Mouse (Mus musculus) liver, adult 2 months (tissue): ENCODE results near the gene Btbd7. TPM values are rescaled to one million over a fixed set of nuclear protein-coding genes. Genes with fewer than 3 reads are reported as not detected.

Experiments
- DNase-seq: peaks from one replicate; pipeline ENCODE4 v3.0.0-alpha.2; 2011; ENCODE audit warnings: low read depth, low spot score; ENCODE audit errors: extremely low read depth
- H3K27ac ChIP-seq: fragments of 200-500 bp; replicated peaks from 2 replicates; pipeline ENCODE4 v1.5.1; 2012; ENCODE audit warnings: low read depth, mild to moderate bottlenecking, control low read depth, inconsistent platforms, low read length; ENCODE audit not compliant: insufficient read depth
- H3K27me3 ChIP-seq: fragments of 200-500 bp; 2 replicates; pipeline ENCODE4 v1.6.1; 2012; ENCODE audit warnings: mild to moderate bottlenecking, moderate library complexity, low read length, inconsistent platforms; ENCODE audit not compliant: control insufficient read depth, insufficient read depth
- H3K36me3 ChIP-seq: fragments of 200-500 bp; 2 replicates; pipeline ENCODE4 v1.6.1; 2012; ENCODE audit warnings: low read length, inconsistent platforms; ENCODE audit not compliant: control insufficient read depth, insufficient read depth
- H3K4me1 ChIP-seq: fragments of 200-500 bp; 2 replicates; pipeline ENCODE4 v1.6.1; 2011; ENCODE audit warnings: low read length; ENCODE audit not compliant: control insufficient read depth, insufficient read depth
- H3K4me3 ChIP-seq: fragments of 200-500 bp; 2 replicates; pipeline ENCODE4 v1.5.1; 2011; ENCODE audit warnings: low read depth, mild to moderate bottlenecking, control low read depth, low read length, moderate library complexity; ENCODE audit not compliant: insufficient read depth
- H3K79me2 ChIP-seq: fragments of 200-500 bp; 2 replicates; pipeline ENCODE4 v1.6.1; 2012; ENCODE audit warnings: inconsistent platforms, mild to moderate bottlenecking, low read length, moderate library complexity; ENCODE audit not compliant: control insufficient read depth, insufficient read depth
- H3K9ac ChIP-seq: fragments of 200-500 bp; 2 replicates; pipeline ENCODE4 v1.6.1; 2012; ENCODE audit warnings: low read depth, mild to moderate bottlenecking, control low read depth, inconsistent platforms, low read length
- CTCF ChIP-seq: fragments of 200-500 bp; IDR thresholded peaks from 2 replicates; pipeline ENCODE4 v1.5.1; 2011; ENCODE audit warnings: low read depth, low read length, control low read depth
- POLR2A ChIP-seq: fragments of 200-500 bp; IDR thresholded peaks from 2 replicates; pipeline ENCODE4 v1.6.1; 2011; ENCODE audit warnings: low read length, control low read depth; ENCODE audit not compliant: insufficient read depth; ENCODE audit errors: extremely low read depth
- WGBS: fragments of 180-500 bp; shearing (Covaris S2); methylation state at CpG from one replicate; pipeline ENCODE4 v1.1.7; 2018; 5-methylcytosine and 5-hydroxymethylcytosine counted together
- polyA plus RNA-seq: library from polyadenylated mRNA; depleted of rRNA; stranded (reverse); fragments of >200 nt; gene quantifications from 2 replicates; pipeline ENCODE4 v1.2.3, GENCODE M21; 2012
- total RNA-seq: library from RNA; depleted of rRNA; stranded (reverse); fragments of >200 nt; gene quantifications from 2 replicates; pipeline ENCODE4 v1.2.3, GENCODE M21; 2014

Btbd7 gene
- total and polyA plus RNA-seq, 2 experiments: 4.7 to 15.5 TPM

DNA sequence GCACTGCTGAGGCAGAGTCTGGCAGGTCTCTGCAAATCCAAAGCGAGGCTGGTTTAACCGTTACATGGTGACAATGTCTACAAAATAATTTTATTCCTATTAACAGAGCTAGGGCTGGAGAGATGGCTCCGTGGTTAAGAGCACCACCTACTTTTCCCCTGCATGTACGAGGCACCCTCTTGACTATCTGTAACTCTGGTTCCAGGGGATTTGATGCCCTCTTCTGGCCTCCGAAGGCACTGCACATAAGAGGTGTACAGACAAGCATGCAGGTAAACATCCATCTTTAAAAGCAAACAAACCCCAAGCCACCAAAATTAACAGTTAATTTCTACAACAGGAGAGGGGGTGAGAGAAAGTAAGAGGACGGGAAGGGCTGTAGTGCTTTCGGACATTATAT is 122.0 kb downstream of the Btbd7 start:
- no peak for DNase-seq
- peaks cover 10% of the 10 kb centered on the region; the same call in 1 of the 2 replicates for H3K4me1 ChIP-seq
- no peaks in the 10 kb centered on the region for H3K36me3 ChIP-seq
- no peaks in the 10 kb centered on the region for H3K27me3 ChIP-seq
- 76% methylated on average over 7 of the region's 7 CpGs for WGBS
- H3K79me2 ChIP-seq: peaks cover 11% of the 10 kb centered on the region; the same call in 1 of the 2 replicates
- TF ChIP-seq CTCF (peak; percentile 30; the same call in 1 of the 2 replicates), POLR2A (no peak)
- H3K9ac ChIP-seq: no peak overlapping the region
- H3K4me3 ChIP-seq: no peak overlapping the region
- H3K27ac ChIP-seq: no peak overlapping the region

DNA sequence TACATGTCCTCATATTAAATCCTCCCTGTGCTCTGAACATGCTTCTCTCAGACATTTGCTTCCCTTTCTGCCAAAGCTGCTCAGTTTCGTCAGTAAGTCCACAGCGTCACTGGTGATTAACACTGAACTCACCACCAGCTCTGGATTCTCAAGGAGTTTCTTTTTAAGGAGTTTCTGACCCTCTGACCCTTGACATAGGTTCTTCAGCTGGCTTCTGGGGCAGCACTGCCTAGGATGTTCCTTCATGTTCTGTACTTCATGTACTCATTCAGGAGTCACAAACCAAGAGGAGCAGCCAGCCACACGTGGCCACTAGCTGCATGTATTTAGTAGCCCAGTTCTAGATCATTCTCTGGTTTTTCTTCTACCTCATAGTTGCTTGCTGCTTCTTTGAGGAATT is 130.0 kb downstream of the Btbd7 start:
- Histone ChIP-seq H3K27ac (0 out of 2 replicates have a peak overlapping the region, but pooled peaks have one; percentile 29), H3K9ac (no peak overlapping the region), H3K36me3 (peaks cover 3% of the 10 kb centered on the region), H3K4me1 (peaks cover 11% of the 10 kb centered on the region), H3K79me2 (peaks cover 7% of the 10 kb centered on the region; the same call in 1 of the 2 replicates), H3K27me3 (no peaks in the 10 kb centered on the region), H3K4me3 (no peak overlapping the region)
- TF ChIP-seq CTCF (no peak), POLR2A (no peak)
- WGBS: 83% methylated on average over 3 of the region's 3 CpGs
- DNase-seq: no peak

DNA sequence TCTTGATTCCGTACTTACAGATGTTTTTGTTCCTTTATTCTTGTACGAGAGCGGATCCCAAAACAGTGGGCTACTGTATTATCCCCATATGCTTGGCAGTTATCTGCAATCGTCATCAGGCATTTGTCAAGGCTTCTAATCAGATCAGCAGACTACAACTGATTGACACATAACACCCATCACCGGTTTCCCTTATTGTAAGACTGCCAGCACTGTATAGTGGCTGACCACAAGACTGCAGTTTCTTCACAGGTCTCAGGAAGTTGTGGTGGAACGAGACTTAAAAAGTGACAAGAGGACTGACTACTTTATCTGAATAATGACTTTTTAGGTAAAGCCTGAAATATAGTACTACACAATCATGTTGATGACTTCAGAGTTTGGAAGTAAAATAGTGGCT is 133.4 kb downstream of the Btbd7 start:
- Histone ChIP-seq H3K27ac (no peak overlapping the region), H3K36me3 (peaks cover 3% of the 10 kb centered on the region), H3K79me2 (peaks cover 7% of the 10 kb centered on the region; the same call in 1 of the 2 replicates), H3K4me1 (peaks cover 16% of the 10 kb centered on the region), H3K27me3 (no peaks in the 10 kb centered on the region), H3K4me3 (no peak overlapping the region), H3K9ac (no peak overlapping the region)
- WGBS: 65% methylated on average over 6 of the region's 6 CpGs
- no peak for DNase-seq
- TF ChIP-seq POLR2A (no peak), CTCF (no peak)

GRCm38 (mm10) chr12:102743589-102744574 is 134.4 kb downstream of the Btbd7 start, which contains the start of the genes Moap1 and Tmem251:
Moap1 (minus strand) TSS chr12:102743661.
Tmem251 (plus strand) TSS chr12:102743762.
- peak within 1 kb of the TSS; percentile 94 for H3K9ac ChIP-seq
- under 1% methylated on average over 63 of the region's 63 CpGs for WGBS
- TF ChIP-seq POLR2A: peak; percentile 41; the same call in 1 of the 2 replicates
- no peak for TF ChIP-seq CTCF
- no peaks in the 10 kb centered on the region for H3K27me3 ChIP-seq
- H3K27ac ChIP-seq: peak within 1 kb of the TSS; percentile 82
- H3K36me3 ChIP-seq: peaks cover 3% of the 10 kb centered on the region
- H3K4me1 ChIP-seq: peaks cover 13% of the 10 kb centered on the region
- peak within 1 kb of the TSS; percentile 96 for H3K4me3 ChIP-seq
- DNase-seq: peak; percentile 72
- H3K79me2 ChIP-seq: peaks cover 3% of the 10 kb centered on the region; the same call in 1 of the 2 replicates

GRCm38 (mm10) chr12:102743036-102743588 is 135.2 kb downstream of the Btbd7 start:
- Histone ChIP-seq H3K9ac (peak overlapping the region; percentile 89), H3K27ac (peak overlapping the region; percentile 77), H3K79me2 (peaks cover 3% of the 10 kb centered on the region; the same call in 1 of the 2 replicates), H3K27me3 (no peaks in the 10 kb centered on the region), H3K4me1 (peaks cover 10% of the 10 kb centered on the region), H3K36me3 (peaks cover 3% of the 10 kb centered on the region), H3K4me3 (peak overlapping the region; percentile 96)
- TF ChIP-seq CTCF (no peak), POLR2A (no peak)
- under 1% methylated on average over 33 of the region's 33 CpGs for WGBS
- DNase-seq: no peak
